Mouse (Mus musculus) kidney, adult 2 months (tissue): ENCODE measurements at regions not wholly inside any gene's neighbourhood (a gene's known extent, or its start where the extent isn't known, plus 50 kb on each side); places are given as distances from the start of the nearest gene placed in this dataset.

Source experiments
- CTCF ChIP-seq: fragments of 200-500 bp; conservative IDR thresholded peaks from 2 replicates; pipeline ENCODE4 v1.5.1; 2011; ENCODE audit warnings: low read depth, mild to moderate bottlenecking, control low read depth, low read length, moderate library complexity, mixed read lengths; ENCODE audit not compliant: insufficient read depth, insufficient read length
- POLR2A ChIP-seq: fragments of 200-500 bp; IDR thresholded peaks from one replicate; pipeline ENCODE4 v1.6.1; 2011; ENCODE audit warnings: low read depth, low read length, control low read depth

GRCm38 (mm10) chr10:97965881-97966280 lies 239.3 kb upstream of the C030005K15Rik start:
- no peak for TF ChIP-seq CTCF
- no peak for TF ChIP-seq POLR2A
